Mouse (Mus musculus): ENCODE measurements around the gene Pknox2.

The Pknox2 gene

GRCm38 (mm10) chr9:37147359-37147685 is at the start of gene Pknox2:
Pknox2 (minus strand) TSS chr9:37147407.
- peak; percentile 47 for ATAC-seq (ENCODE audit: low TSS enrichment)

GRCm38 (mm10) chr9:37188024-37188423 is 40.8 kb upstream of the Pknox2 start:
- ATAC-seq (ENCODE audit: low TSS enrichment), result peak; percentile 69

- peak; percentile 65; the same call in 1 of the 2 replicates for ATAC-seq (ENCODE audit: low TSS enrichment)
These were observed 40.2 kb upstream of the Pknox2 start for GRCm38 (mm10) chr9:37187407-37187806.

- ATAC-seq (ENCODE audit: low TSS enrichment), result no peak
These were observed 36.0 kb upstream of the Pknox2 start for GRCm38 (mm10) chr9:37183176-37183575.

GRCm38 (mm10) chr9:37181596-37181995 is 34.4 kb upstream of the Pknox2 start:
- ATAC-seq (ENCODE audit: low TSS enrichment), result no peak

- no peak for ATAC-seq (ENCODE audit: low TSS enrichment)
These were observed 32.4 kb upstream of the Pknox2 start for GRCm38 (mm10) chr9:37179596-37179995.

- ATAC-seq (ENCODE audit: low TSS enrichment), result no peak
These were observed 31.7 kb upstream of the Pknox2 start for GRCm38 (mm10) chr9:37178911-37179310.

- peak; percentile 44 for ATAC-seq (ENCODE audit: low TSS enrichment)
These were observed 30.3 kb upstream of the Pknox2 start for GRCm38 (mm10) chr9:37177551-37177950.

- peak; percentile 82 for ATAC-seq (ENCODE audit: low TSS enrichment)
These were observed 29.9 kb upstream of the Pknox2 start for GRCm38 (mm10) chr9:37177107-37177506.

GRCm38 (mm10) chr9:37176002-37176401 is 28.8 kb upstream of the Pknox2 start:
- no peak for ATAC-seq (ENCODE audit: low TSS enrichment)

- no peak for ATAC-seq (ENCODE audit: low TSS enrichment)
These were observed 26.2 kb upstream of the Pknox2 start for GRCm38 (mm10) chr9:37173376-37173775.

- ATAC-seq (ENCODE audit: low TSS enrichment), result no peak
These were observed 19.7 kb upstream of the Pknox2 start for GRCm38 (mm10) chr9:37166899-37167298.

GRCm38 (mm10) chr9:37160686-37161085 is 13.5 kb upstream of the Pknox2 start:
- no peak for ATAC-seq (ENCODE audit: low TSS enrichment)

- ATAC-seq (ENCODE audit: low TSS enrichment), result no peak
These were observed 679 bp upstream of the Pknox2 start for GRCm38 (mm10) chr9:37147886-37148285.

- ATAC-seq (ENCODE audit: low TSS enrichment), result peak; percentile 75
These were observed 426 bp downstream of the Pknox2 start for GRCm38 (mm10) chr9:37146603-37147358.

- ATAC-seq (ENCODE audit: low TSS enrichment), result no peak
These were observed 929 bp downstream of the Pknox2 start for GRCm38 (mm10) chr9:37146353-37146602.

- 0 out of 2 replicates have a peak, but pooled peaks have one; percentile 1 for ATAC-seq (ENCODE audit: low TSS enrichment)
These were observed 1.4 kb downstream of the Pknox2 start for GRCm38 (mm10) chr9:37145616-37146352.

- ATAC-seq (ENCODE audit: low TSS enrichment), result 0 out of 2 replicates have a peak, but pooled peaks have one; percentile 3
These were observed 2.0 kb downstream of the Pknox2 start for GRCm38 (mm10) chr9:37145151-37145615.

GRCm38 (mm10) chr9:37144696-37145095 is 2.5 kb downstream of the Pknox2 start:
- no peak for ATAC-seq (ENCODE audit: low TSS enrichment)

GRCm38 (mm10) chr9:37144251-37144650 is 3.0 kb downstream of the Pknox2 start:
- ATAC-seq (ENCODE audit: low TSS enrichment), result no peak

- ATAC-seq (ENCODE audit: low TSS enrichment), result no peak
These were observed 3.9 kb downstream of the Pknox2 start for GRCm38 (mm10) chr9:37143046-37143931.

- ATAC-seq (ENCODE audit: low TSS enrichment), result no peak
These were observed 5.1 kb downstream of the Pknox2 start for GRCm38 (mm10) chr9:37142107-37142506.

Measured in frontal cortex, adult (tissue).